Mouse (Mus musculus): ENCODE data around the gene Slfn4. TPM values are rescaled to one million over a fixed set of nuclear protein-coding genes. Genes with fewer than 3 reads are reported as not detected.

Gene Slfn4
- total and polyA plus RNA-seq, 2 experiments from 2014 or later, result 0.07 to 1.1 TPM

DNA sequence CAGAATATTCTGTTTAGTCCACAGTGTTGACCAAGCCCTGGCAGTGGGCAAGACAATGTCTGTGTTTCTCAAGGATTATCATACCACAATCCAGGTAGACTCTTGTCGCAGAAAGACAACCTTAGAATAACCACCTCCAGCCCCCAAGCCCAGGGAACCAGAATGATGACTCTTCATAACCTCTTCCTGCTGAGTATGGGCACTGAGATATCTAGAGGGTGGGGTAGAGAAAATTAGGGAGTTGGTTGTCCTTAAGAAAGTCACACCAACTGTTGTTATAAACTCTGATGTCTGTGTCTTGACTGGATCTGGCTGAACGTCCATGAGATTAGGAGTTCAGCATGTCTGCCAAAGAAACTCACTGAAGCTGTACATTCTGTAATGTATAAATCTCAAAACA is 63.4 kb downstream of the Slfn4 start:
- Histone ChIP-seq H3K4me3 (ENCODE audit: low read depth, low read length) (no peak overlapping the region), H3K27me3 (ENCODE audit: control insufficient read depth, insufficient read depth, low read length) (no peaks in the 10 kb centered on the region), H3K27ac (ENCODE audit: low read depth) (no peak overlapping the region), H3K9me3 (replicated peaks; ENCODE audit: control insufficient read depth, low read length) (no peaks in the 10 kb centered on the region), H3K36me3 (replicated peaks; ENCODE audit: control insufficient read depth, insufficient read depth, low read length) (no peaks in the 10 kb centered on the region), H3K9ac (replicated peaks; ENCODE audit: low read depth, low read length) (no peak overlapping the region), H3K4me1 (ENCODE audit: control insufficient read depth, insufficient read depth) (no peaks in the 10 kb centered on the region), H3K4me2 (ENCODE audit: low read depth, low read length) (no peak overlapping the region)
- DNase-seq (ENCODE audit: low spot score), result no peak
- TF ChIP-seq CTCF (IDR thresholded peaks at IDR 0.05; ENCODE audit: low read depth) (no peak), EP300 (IDR thresholded peaks at IDR 0.05; ENCODE audit: low read depth) (no peak)
- 79% methylated on average over 2 of the region's 2 CpGs for WGBS
- ATAC-seq (ENCODE audit: insufficient read depth, low read depth), result no peak

DNA sequence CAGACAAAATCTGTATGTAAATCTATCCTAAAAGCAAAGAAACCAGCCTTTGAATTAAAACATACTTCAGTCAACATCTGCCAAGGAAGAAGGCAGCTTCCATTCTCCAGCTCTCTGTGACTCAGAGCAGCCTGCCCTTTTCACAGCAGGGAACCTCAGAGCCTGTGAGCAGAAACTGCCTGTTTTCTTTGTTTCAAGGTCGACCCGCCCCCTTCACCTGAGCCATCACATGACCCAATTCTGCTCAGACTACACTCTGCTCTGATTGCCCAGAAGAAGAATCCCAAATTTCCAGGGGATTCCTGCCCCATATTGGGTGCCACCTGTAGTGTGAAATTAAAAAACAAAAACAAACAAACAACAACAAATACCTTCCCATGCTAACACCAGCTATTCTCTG is 64.8 kb downstream of the Slfn4 start:
- no peaks in the 10 kb centered on the region for H3K27me3 ChIP-seq (ENCODE audit: control insufficient read depth, insufficient read depth, low read length)
- DNase-seq (ENCODE audit: low spot score) (no peak), ATAC-seq (ENCODE audit: insufficient read depth, low read depth) (no peak)
- no peaks in the 10 kb centered on the region for H3K4me1 ChIP-seq (ENCODE audit: control insufficient read depth, insufficient read depth)
- TF ChIP-seq CTCF (IDR thresholded peaks at IDR 0.05; ENCODE audit: low read depth) (no peak), EP300 (IDR thresholded peaks at IDR 0.05; ENCODE audit: low read depth) (no peak)
- H3K4me3 ChIP-seq (ENCODE audit: low read depth, low read length), result no peak overlapping the region
- H3K27ac ChIP-seq (ENCODE audit: low read depth), result no peak overlapping the region
- no peaks in the 10 kb centered on the region for H3K36me3 ChIP-seq (replicated peaks; ENCODE audit: control insufficient read depth, insufficient read depth, low read length)
- H3K9me3 ChIP-seq (replicated peaks; ENCODE audit: control insufficient read depth, low read length), result no peaks in the 10 kb centered on the region
- H3K9ac ChIP-seq (replicated peaks; ENCODE audit: low read depth, low read length), result no peak overlapping the region
- H3K4me2 ChIP-seq (ENCODE audit: low read depth, low read length), result no peak overlapping the region
- 33% methylated on average over 2 of the region's 2 CpGs for WGBS

Other genes with a start within 250 kb of the Slfn4 start
- 21.5 and 29.0 TPM in 2 replicates for gene Slfn5, start 223.8 kb upstream of the Slfn4 start, total RNA-seq (2014; rRNA removed; ENCODE audit: low replicate concordance)
- gene Slfn5, start 223.8 kb upstream of the Slfn4 start, polyA plus RNA-seq (2015; fragmentation: Nextera tagmentation; extraction: Ambion mirVana), result 15.6 and 18.7 TPM in 2 replicates
- 3.1 and 7.6 TPM in 2 replicates for gene Slfn9, start 183.4 kb upstream of the Slfn4 start, total RNA-seq (2014; rRNA removed; ENCODE audit: low replicate concordance)
- gene Slfn9, start 183.4 kb upstream of the Slfn4 start, polyA plus RNA-seq (2015; fragmentation: Nextera tagmentation; extraction: Ambion mirVana), result 4.9 and 5.2 TPM in 2 replicates
- gene Slfn8, start 154.4 kb upstream of the Slfn4 start, total RNA-seq (2014; rRNA removed; ENCODE audit: low replicate concordance), result 0.61 and 2.5 TPM in 2 replicates
- 0.41 and 0.51 TPM in 2 replicates for gene Slfn8, start 154.4 kb upstream of the Slfn4 start, polyA plus RNA-seq (2015; fragmentation: Nextera tagmentation; extraction: Ambion mirVana)
- gene Slfn2, start 110.1 kb upstream of the Slfn4 start, total RNA-seq (2014; rRNA removed; ENCODE audit: low replicate concordance), result 3.7 and 5.2 TPM in 2 replicates
- gene Slfn2, start 110.1 kb upstream of the Slfn4 start, polyA plus RNA-seq (2015; fragmentation: Nextera tagmentation; extraction: Ambion mirVana), result 3.9 and 5.2 TPM in 2 replicates
- 0.31 TPM in 1 of 2 replicates, not detected in the other for gene Slfn1, start 58.3 kb upstream of the Slfn4 start, total RNA-seq (2014; rRNA removed; ENCODE audit: low replicate concordance)
- gene Slfn1, start 58.3 kb upstream of the Slfn4 start, polyA plus RNA-seq (2015; fragmentation: Nextera tagmentation; extraction: Ambion mirVana), result 0.18 and 0.33 TPM in 2 replicates
- 2.4 and 2.6 TPM in 2 replicates for gene Slfn3, start 16.1 kb downstream of the Slfn4 start, total RNA-seq (2014; rRNA removed; ENCODE audit: low replicate concordance)
- 0.98 and 1.1 TPM in 2 replicates for gene Slfn3, start 16.1 kb downstream of the Slfn4 start, polyA plus RNA-seq (2015; fragmentation: Nextera tagmentation; extraction: Ambion mirVana)
- not detected in 2 replicates for gene Slfn14, start 111.5 kb downstream of the Slfn4 start, total RNA-seq (2014; rRNA removed; ENCODE audit: low replicate concordance)
- 0.10 and 0.16 TPM in 2 replicates for gene Slfn14, start 111.5 kb downstream of the Slfn4 start, polyA plus RNA-seq (2015; fragmentation: Nextera tagmentation; extraction: Ambion mirVana)
- gene Ap2b1, start 123.8 kb downstream of the Slfn4 start, total RNA-seq (2014; rRNA removed; ENCODE audit: low replicate concordance), result 51.6 and 52.0 TPM in 2 replicates
- gene Ap2b1, start 123.8 kb downstream of the Slfn4 start, polyA plus RNA-seq (2015; fragmentation: Nextera tagmentation; extraction: Ambion mirVana), result 20.1 TPM in 2 replicates
- 2.6 and 3.6 TPM in 2 replicates for gene Pex12, start 127.4 kb downstream of the Slfn4 start, total RNA-seq (2014; rRNA removed; ENCODE audit: low replicate concordance)
- gene Pex12, start 127.4 kb downstream of the Slfn4 start, polyA plus RNA-seq (2015; fragmentation: Nextera tagmentation; extraction: Ambion mirVana), result 8.3 and 9.3 TPM in 2 replicates
- 31.1 and 45.3 TPM in 2 replicates for gene Rasl10b, start 234.0 kb downstream of the Slfn4 start, total RNA-seq (2014; rRNA removed; ENCODE audit: low replicate concordance)
- 7.9 and 9.2 TPM in 2 replicates for gene Rasl10b, start 234.0 kb downstream of the Slfn4 start, polyA plus RNA-seq (2015; fragmentation: Nextera tagmentation; extraction: Ambion mirVana)

All from heart, postnatal 0 days (tissue).